Mouse (Mus musculus) bone marrow, adult 2 months (tissue): ENCODE results near the gene Gm49387.

Source experiments
- CTCF ChIP-seq: fragments of 200-500 bp; IDR thresholded peaks from 2 replicates; pipeline ENCODE4 v1.5.1; 2011; ENCODE audit warnings: low read length, control low read depth; ENCODE audit not compliant: control insufficient read depth, insufficient read depth
- POLR2A ChIP-seq: fragments of 200-500 bp; IDR thresholded peaks from 2 replicates; pipeline ENCODE4 v1.6.1; 2011; ENCODE audit warnings: low read depth, mild to moderate bottlenecking, control low read depth, low read length, borderline replicate concordance; ENCODE audit not compliant: control insufficient read depth

DNA sequence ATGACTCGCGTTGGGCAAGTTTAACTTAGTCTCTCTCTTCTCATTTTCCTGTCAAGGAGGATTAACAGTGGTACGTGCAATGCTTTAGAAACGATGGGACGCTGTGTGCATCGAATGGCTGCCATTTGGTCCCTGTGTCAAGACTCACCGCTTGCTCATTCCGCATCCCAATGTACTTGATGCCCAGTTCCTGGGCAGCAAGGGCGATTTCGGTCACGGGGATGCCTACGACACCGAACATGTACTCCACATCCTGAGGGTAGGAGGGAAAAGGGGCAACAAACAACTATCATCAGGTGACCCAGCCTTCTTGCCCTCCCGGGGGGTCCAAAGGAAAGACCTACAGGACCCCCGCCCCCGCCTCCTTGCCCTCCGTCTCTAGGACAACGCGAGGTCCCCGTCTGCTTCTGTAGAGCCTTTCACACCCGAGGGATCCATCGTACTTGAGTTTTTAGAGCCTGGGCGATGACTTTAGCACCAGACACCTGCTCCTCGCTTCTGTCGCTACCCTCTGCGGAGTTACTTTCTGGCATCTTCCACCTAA lies at the start of gene Gm49387:
- no peak for TF ChIP-seq CTCF
- TF ChIP-seq POLR2A = no peak
